18 mouse cellular contexts compared by ENCODE assay signal in the genomic region with DNA sequence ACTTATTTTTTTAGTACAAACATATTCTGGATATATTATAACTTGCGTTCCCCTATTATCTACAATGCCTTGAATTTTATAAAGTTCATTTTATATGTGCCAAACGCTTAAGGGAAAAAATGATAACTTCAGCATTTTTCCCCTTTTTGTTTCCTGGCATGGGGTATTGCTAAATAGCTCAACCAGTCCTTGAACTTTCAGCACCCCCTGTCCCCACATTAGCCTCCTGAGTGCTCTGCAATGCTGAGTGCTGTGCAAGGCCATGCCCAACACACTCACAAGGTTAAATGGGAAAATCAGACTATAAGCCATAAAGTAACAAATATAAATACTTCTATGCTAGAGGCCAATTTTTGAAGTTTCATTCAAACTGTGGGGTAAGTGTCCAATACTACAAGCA.
"Had no signal": no experiment of that assay in that cellular context is flagged by ENCODE, and none has a peak within 500 bp of the region (broad histone marks: within the 10 kb centered on the region; RNA-seq: fewer than 3 reads in every experiment).

No protein-coding gene starts in this region.

- H3K9ac ChIP-seq: lung, embryonic 14.5 days; midbrain, embryonic 13.5 days; midbrain, embryonic 15.5 days; neural tube, embryonic 13.5 days; neural tube, embryonic 15.5 days had no signal

- H3K4me1 ChIP-seq: midbrain, embryonic 10.5 days; midbrain, embryonic 13.5 days; midbrain, embryonic 15.5 days; neural tube, embryonic 15.5 days had no signal

- H3K4me3 ChIP-seq: midbrain, embryonic 10.5 days; midbrain, embryonic 13.5 days; midbrain, embryonic 15.5 days; myocyte; neural tube, embryonic 13.5 days; neural tube, embryonic 15.5 days had no signal

- H3K4me2 ChIP-seq: lung, embryonic 14.5 days; midbrain, embryonic 13.5 days; midbrain, embryonic 15.5 days; neural tube, embryonic 13.5 days; neural tube, embryonic 15.5 days had no signal

- ATAC-seq: midbrain, embryonic 13.5 days; midbrain, embryonic 15.5 days had no signal

- H3K9me3 ChIP-seq: midbrain, embryonic 10.5 days; midbrain, embryonic 13.5 days; midbrain, embryonic 15.5 days; neural tube, embryonic 13.5 days; neural tube, embryonic 15.5 days had no signal

- H3K36me3 ChIP-seq: midbrain, embryonic 15.5 days had no signal

- DNase-seq: lung, adult 18-20 months; lung, embryonic 14.5 days; lung, postnatal 10 days; lung, postnatal 4 days; retina, postnatal 1 day; right cerebral cortex, adult 18-20 months; right cerebral cortex, postnatal 25 days; right cerebral cortex, postnatal 4 days; spleen, adult 18-20 months; thymus, adult 18-20 months; thymus, postnatal 14 days; thymus, postnatal 36 days had no signal

- H3K27me3 ChIP-seq: midbrain, embryonic 13.5 days; midbrain, embryonic 15.5 days; neural tube, embryonic 13.5 days; neural tube, embryonic 15.5 days had no signal

- H3K27ac ChIP-seq: midbrain, embryonic 10.5 days; midbrain, embryonic 13.5 days; midbrain, embryonic 15.5 days; neural tube, embryonic 13.5 days; neural tube, embryonic 15.5 days had no signal
